Mouse (Mus musculus) MEL (cell line): ENCODE measurements around the gene Gna11. TPM values are rescaled to one million over a fixed set of nuclear protein-coding genes. Genes with fewer than 3 reads are reported as not detected.
A peak's percentile ranks its signal among the peaks of the same experiment; 100 is the strongest.

Source experiments
- DNase-seq: peaks from one replicate; pipeline ENCODE4 v3.0.0; 2011; ENCODE audit warnings: low read depth, low spot score
- H3K27ac ChIP-seq: 2 replicates; pipeline ENCODE4 v1.5.1; 2012; ENCODE audit warnings: low read depth, mild to moderate bottlenecking, control low read depth, low read length, moderate library complexity; ENCODE audit not compliant: control insufficient read depth
- H3K27me3 ChIP-seq, 2 experiments: fragments of 150-350 bp in 1 of 2; sonication (generic) in 1 of 2; 2 replicates each; pipeline ENCODE4 v1.6.1; 2012; ENCODE audit warnings: low read length in 2 of 2, mild to moderate bottlenecking in 2 of 2, improper control_type of control experiment in 1 of 2, moderate library complexity in 1 of 2; ENCODE audit not compliant: insufficient read depth in 2 of 2, control insufficient read depth in 1 of 2
- H3K36me3 ChIP-seq, 2 experiments: 2 replicates each; pipeline ENCODE4 v1.6.1; 2012 to 2014; ENCODE audit warnings: low read length in 2 of 2, improper control_type of control experiment in 1 of 2, inconsistent platforms in 1 of 2, mild to moderate bottlenecking in 1 of 2; ENCODE audit not compliant: insufficient read depth in 2 of 2, control insufficient read depth in 1 of 2
- H3K4me1 ChIP-seq, 2 experiments: fragments of 150-350 bp in 1 of 2; sonication (generic) in 1 of 2; 2 replicates each; pipeline ENCODE4 v1.6.1; 2012; ENCODE audit warnings: low read length in 2 of 2, improper control_type of control experiment in 1 of 2, mild to moderate bottlenecking in 1 of 2; ENCODE audit not compliant: insufficient read depth in 2 of 2, control insufficient read depth in 1 of 2
- H3K4me3 ChIP-seq, 2 experiments: fragments of 150-350 bp in 1 of 2; sonication (generic) in 1 of 2; 2 replicates each; pipeline ENCODE4 v1.5.1; 2012; ENCODE audit warnings: low read depth in 2 of 2, low read length in 2 of 2, mild to moderate bottlenecking in 2 of 2, moderate library complexity in 2 of 2, control low read depth in 1 of 2, improper control_type of control experiment in 1 of 2; ENCODE audit not compliant: control insufficient read depth in 1 of 2, insufficient read depth in 1 of 2
- H3K79me2 ChIP-seq: 2 replicates; pipeline ENCODE4 v1.6.1; 2012; ENCODE audit warnings: mild to moderate bottlenecking, low read length, moderate library complexity; ENCODE audit not compliant: control insufficient read depth, poor library complexity, insufficient read depth
- H3K9ac ChIP-seq: 2 replicates; pipeline ENCODE4 v1.6.1; 2012; ENCODE audit warnings: low read depth, mild to moderate bottlenecking, control low read depth, low read length, moderate library complexity; ENCODE audit not compliant: control insufficient read depth, poor library complexity, severe bottlenecking
- H3K9me3 ChIP-seq: fragments of 150-350 bp; sonication (generic); replicated peaks from 2 replicates; pipeline ENCODE4 v1.6.1; 2012; ENCODE audit warnings: mild to moderate bottlenecking, low read length, improper control_type of control experiment, moderate library complexity; ENCODE audit not compliant: insufficient read depth
- CTCF ChIP-seq, 3 experiments: IDR thresholded peaks in 2 of 3; conservative IDR thresholded peaks in 1 of 3; 2 replicates each; pipeline ENCODE4 v1.5.1; 2011 to 2012; ENCODE audit warnings: low read length in 3 of 3, low read depth in 2 of 3, mild to moderate bottlenecking in 2 of 3, improper control_type of control experiment in 1 of 3, inconsistent platforms in 1 of 3, mixed read lengths in 1 of 3, moderate library complexity in 1 of 3; ENCODE audit not compliant: control insufficient read depth in 1 of 3, insufficient read depth in 1 of 3, poor library complexity in 1 of 3, severe bottlenecking in 1 of 3
- E2F4 ChIP-seq: IDR thresholded peaks from 2 replicates; pipeline ENCODE4 v1.6.1; 2011; ENCODE audit warnings: low read depth, low read length, improper control_type of control experiment, borderline replicate concordance
- EP300 ChIP-seq, 2 experiments: IDR thresholded peaks; 2 replicates each; pipeline ENCODE4 v1.6.1; 2011; ENCODE audit warnings: improper control_type of control experiment in 2 of 2, low read length in 2 of 2, low read depth in 1 of 2, mild to moderate bottlenecking in 1 of 2
- ETS1 ChIP-seq: IDR thresholded peaks from 2 replicates; pipeline ENCODE4 v1.6.1; 2012; ENCODE audit warnings: low read depth, mild to moderate bottlenecking, inconsistent platforms, low read length, improper control_type of control experiment, moderate library complexity
- HCFC1 ChIP-seq: IDR thresholded peaks from 2 replicates; pipeline ENCODE4 v1.6.1; 2012; ENCODE audit warnings: low read depth, mild to moderate bottlenecking, inconsistent platforms, low read length, improper control_type of control experiment, moderate library complexity
- JUND ChIP-seq: IDR thresholded peaks from 2 replicates; pipeline ENCODE4 v1.6.1; 2011; ENCODE audit warnings: low read depth, mild to moderate bottlenecking, improper control_type of control experiment, low read length
- KAT2A ChIP-seq: conservative IDR thresholded peaks from 2 replicates; pipeline ENCODE4 v1.6.1; 2012; ENCODE audit warnings: low read depth, low read length, improper control_type of control experiment, inconsistent platforms
- MAFK ChIP-seq: IDR thresholded peaks from 2 replicates; pipeline ENCODE4 v1.6.1; 2011; ENCODE audit warnings: low read depth, mild to moderate bottlenecking, low read length, improper control_type of control experiment, borderline replicate concordance
- MAX ChIP-seq: IDR thresholded peaks from 2 replicates; pipeline ENCODE4 v1.6.1; 2011; ENCODE audit warnings: low read length, improper control_type of control experiment
- NRF1 ChIP-seq: IDR thresholded peaks from 2 replicates; pipeline ENCODE4 v1.6.1; 2014; ENCODE audit warnings: low read depth, mild to moderate bottlenecking, inconsistent platforms, low read length, improper control_type of control experiment, moderate library complexity; ENCODE audit not compliant: poor library complexity, insufficient read depth, severe bottlenecking
- POLR2A ChIP-seq, 2 experiments: IDR thresholded peaks; 2 replicates each; pipeline ENCODE4 v1.6.1; 2011 to 2012; ENCODE audit warnings: low read length in 2 of 2, mild to moderate bottlenecking in 2 of 2, control low read depth in 1 of 2, improper control_type of control experiment in 1 of 2, low read depth in 1 of 2, moderate library complexity in 1 of 2; ENCODE audit not compliant: control insufficient read depth in 1 of 2, insufficient read depth in 1 of 2, poor library complexity in 1 of 2
- POLR2AphosphoS2 ChIP-seq: IDR thresholded peaks from 2 replicates; pipeline ENCODE4 v1.6.1; 2011; ENCODE audit warnings: low read length, improper control_type of control experiment
- RAD21 ChIP-seq: IDR thresholded peaks from 2 replicates; pipeline ENCODE4 v1.6.1; 2011; ENCODE audit warnings: mild to moderate bottlenecking, low read depth, low read length, improper control_type of control experiment
- RCOR1 ChIP-seq: IDR thresholded peaks from 2 replicates; pipeline ENCODE4 v1.6.1; 2012; ENCODE audit warnings: low read depth, mild to moderate bottlenecking, inconsistent platforms, low read length, improper control_type of control experiment
- SIN3A ChIP-seq: IDR thresholded peaks from 2 replicates; pipeline ENCODE4 v1.6.1; 2012; ENCODE audit warnings: low read length, improper control_type of control experiment, inconsistent platforms
- TBP ChIP-seq: IDR thresholded peaks from 2 replicates; pipeline ENCODE4 v1.8.0; 2011; ENCODE audit warnings: low read depth, low read length, improper control_type of control experiment
- UBTF ChIP-seq: IDR thresholded peaks from 2 replicates; pipeline ENCODE4 v1.6.1; 2012; ENCODE audit warnings: low read depth, mild to moderate bottlenecking, inconsistent platforms, low read length, improper control_type of control experiment, moderate library complexity, borderline replicate concordance; ENCODE audit not compliant: insufficient read depth
- USF1 ChIP-seq: IDR thresholded peaks from 2 replicates; pipeline ENCODE4 v1.6.1; 2014; ENCODE audit warnings: low read depth, mild to moderate bottlenecking, inconsistent platforms, low read length, improper control_type of control experiment, moderate library complexity
- ZKSCAN1 ChIP-seq: IDR thresholded peaks from 2 replicates; pipeline ENCODE4 v1.6.1; 2012; ENCODE audit warnings: low read depth, mild to moderate bottlenecking, inconsistent platforms, low read length, improper control_type of control experiment, moderate library complexity
- ZMIZ1 ChIP-seq: IDR thresholded peaks from 2 replicates; pipeline ENCODE4 v1.6.1; 2012; ENCODE audit warnings: low read depth, mild to moderate bottlenecking, inconsistent platforms, low read length, improper control_type of control experiment, moderate library complexity
- polyA plus RNA-seq, 2 experiments: library from polyadenylated mRNA; stranded (reverse) in 1 of 2; unstranded in 1 of 2; fragments of >175 nt in 1 of 2; fragments of >200 nt in 1 of 2; gene quantifications; 2 replicates each; pipeline versions ENCODE4 v1.2.1 to v1.2.4; 2012; ENCODE audit warnings: low replicate concordance in 2 of 2, low read depth in 1 of 2; ENCODE audit not compliant: insufficient read length in 2 of 2, insufficient read depth in 1 of 2, missing spikeins in 1 of 2
- total RNA-seq: library from RNA; depleted of rRNA; stranded (reverse); fragments of 300-350 nt; gene quantifications from 2 replicates; pipeline ENCODE4 v1.2.3, GENCODE M21; 2012

Gna11 gene
- total and polyA plus RNA-seq, 3 experiments: 14.1 to 18.4 TPM; not detected in 1

DNA sequence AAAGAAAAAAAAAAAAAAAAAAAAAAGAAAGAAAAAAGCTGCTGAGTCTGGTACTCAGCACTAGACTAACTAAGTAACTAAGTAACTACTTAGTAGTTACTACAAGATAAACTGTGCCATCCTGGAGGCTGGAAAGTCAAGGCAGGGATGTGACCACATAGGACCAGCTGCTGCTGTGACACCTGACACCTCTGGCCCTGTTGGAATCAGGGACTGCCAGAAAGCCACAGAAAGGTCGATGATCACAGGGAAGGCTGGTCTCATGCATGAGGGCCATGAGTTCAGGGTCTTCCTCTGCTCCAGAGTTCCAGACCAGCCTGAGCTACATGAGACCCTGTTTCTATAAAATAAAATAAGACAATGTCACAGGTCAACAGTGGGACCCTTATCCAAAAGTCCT is 12.5 kb upstream of the Gna11 start:
- Histone ChIP-seq H3K27me3 (no peaks in the 10 kb centered on the region), H3K36me3 (peaks cover 2 to 11% of the 10 kb centered on the region in 2 experiments; a peak in 2 of 4 replicates), H3K9ac (no peak overlapping the region), H3K4me1 (peaks cover 0 to 11% of the 10 kb centered on the region in 2 experiments; a peak in 3 of 4 replicates), H3K9me3 (no peaks in the 10 kb centered on the region), H3K79me2 (peaks cover 27% of the 10 kb centered on the region), H3K27ac (no peak overlapping the region), H3K4me3 (no peak overlapping the region)
- no peak for DNase-seq
- no peak for TF ChIP-seq SIN3A
- TF ChIP-seq E2F4: no peak
- no peak for TF ChIP-seq UBTF
- no peak for TF ChIP-seq JUND
- TF ChIP-seq MAX: no peak
- no peak for TF ChIP-seq POLR2AphosphoS2
- no peak for TF ChIP-seq CTCF (IDR thresholded peaks at IDR 0.05 in 2 of 3, conservative IDR thresholded peaks at IDR 0.05 in 1 of 3; ENCODE audit: control insufficient read depth in 1 of 3, insufficient read depth in 1 of 3, low read depth in 2 of 3, low read length in 3 of 3, poor library complexity in 1 of 3, severe bottlenecking in 1 of 3)
- no peak for TF ChIP-seq ETS1
- TF ChIP-seq MAFK: no peak
- TF ChIP-seq ZMIZ1: no peak
- TF ChIP-seq TBP: no peak
- no peak for TF ChIP-seq HCFC1
- no peak for TF ChIP-seq ZKSCAN1
- no peak for TF ChIP-seq NRF1
- no peak for TF ChIP-seq RAD21
- no peak for TF ChIP-seq RCOR1
- no peak for TF ChIP-seq POLR2A (IDR thresholded peaks at IDR 0.05; ENCODE audit: control insufficient read depth in 1 of 2, insufficient read depth in 1 of 2, low read depth in 1 of 2, low read length in 2 of 2, poor library complexity in 1 of 2)
- TF ChIP-seq USF1: no peak
- TF ChIP-seq EP300 (IDR thresholded peaks at IDR 0.05; ENCODE audit: low read depth in 1 of 2, low read length in 2 of 2): no peak

DNA sequence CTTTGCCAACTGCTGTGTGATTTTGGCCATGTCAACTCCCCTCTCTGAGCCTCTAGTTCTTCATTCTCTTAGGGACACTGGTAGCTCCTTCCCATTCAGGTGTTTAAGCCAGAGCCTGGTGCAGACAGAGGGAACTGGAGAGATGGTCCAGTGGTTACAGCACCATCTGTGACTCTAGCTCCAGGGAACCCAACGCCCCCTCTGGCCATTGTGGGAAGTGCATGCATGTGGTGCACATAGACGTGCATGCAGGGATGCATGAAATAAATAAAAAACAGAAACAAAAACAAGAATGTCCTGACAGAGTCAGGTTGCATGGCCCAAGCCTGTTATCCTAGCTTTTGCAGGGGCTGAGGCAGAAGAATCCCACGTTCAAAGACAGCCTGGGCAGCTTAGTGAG is 11.3 kb upstream of the Gna11 start:
- Histone ChIP-seq H3K36me3 (peaks cover 0 to 11% of the 10 kb centered on the region in 2 experiments; a peak in 2 of 4 replicates), H3K79me2 (peaks cover 21% of the 10 kb centered on the region), H3K4me1 (peaks cover 3 to 15% of the 10 kb centered on the region in 2 experiments; a peak in 3 of 4 replicates), H3K27ac (no peak overlapping the region), H3K9ac (no peak overlapping the region), H3K27me3 (no peaks in the 10 kb centered on the region), H3K4me3 (no peak overlapping the region)
- DNase-seq: peak; percentile 35
- TF ChIP-seq KAT2A (no peak), CTCF (IDR thresholded peaks at IDR 0.05 in 2 of 3, conservative IDR thresholded peaks at IDR 0.05 in 1 of 3; ENCODE audit: control insufficient read depth in 1 of 3, insufficient read depth in 1 of 3, low read depth in 2 of 3, low read length in 3 of 3, poor library complexity in 1 of 3, severe bottlenecking in 1 of 3) (peak; percentile 49 to 81 (median 50))
- TF ChIP-seq, all 39 proteins: peak for 1
- H3K9me3 ChIP-seq: no peaks in the 10 kb centered on the region
